Mouse (Mus musculus): ENCODE measurements around the gene Kansl3.

- TF ChIP-seq CTCF (IDR thresholded peaks at IDR 0.05; ENCODE audit: control insufficient read depth, insufficient read depth, insufficient read length) (no peak), USF1 (IDR thresholded peaks at IDR 0.05; ENCODE audit: low read depth) (no peak)
These were observed 66.7 kb downstream of the Kansl3 start for GRCm38 (mm10) chr1:36302273-36302672.

All from C2C12 (cell line).